Mouse (Mus musculus) cerebral cortex, adult 2 months (tissue): ENCODE measurements around the gene Rcan2.

Source experiments
- WGBS: fragments of 180-500 bp; shearing (Covaris S2); methylation state at CpG from one replicate; pipeline ENCODE4 v1.1.7; 2018; 5-methylcytosine and 5-hydroxymethylcytosine counted together

Rcan2 gene

DNA sequence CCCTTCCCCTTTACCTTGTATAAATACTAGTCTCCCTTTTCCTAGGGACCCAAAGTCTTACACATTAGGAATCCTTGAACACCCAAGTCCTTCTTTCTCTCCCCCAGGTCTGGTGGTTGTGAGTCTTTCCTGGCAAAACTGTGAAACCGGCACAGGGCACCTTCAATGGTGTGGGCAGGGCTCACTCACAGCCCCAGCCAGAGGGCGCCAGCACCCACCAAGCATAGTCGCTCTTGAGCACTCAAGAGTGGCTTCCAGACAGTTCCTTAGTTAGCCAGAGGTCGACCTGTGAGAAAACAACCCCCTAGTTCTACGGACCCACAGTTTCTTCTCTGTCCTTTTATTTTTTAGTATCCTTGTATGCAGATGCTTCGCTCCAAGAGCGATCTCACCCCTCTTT, at the start of gene Rcan2:
Gene Rcan2 (plus strand): TSS at position 275 of the 400 bp plus-strand sequence.
- 0% methylated on average over 7 of the region's 7 CpGs for WGBS

DNA sequence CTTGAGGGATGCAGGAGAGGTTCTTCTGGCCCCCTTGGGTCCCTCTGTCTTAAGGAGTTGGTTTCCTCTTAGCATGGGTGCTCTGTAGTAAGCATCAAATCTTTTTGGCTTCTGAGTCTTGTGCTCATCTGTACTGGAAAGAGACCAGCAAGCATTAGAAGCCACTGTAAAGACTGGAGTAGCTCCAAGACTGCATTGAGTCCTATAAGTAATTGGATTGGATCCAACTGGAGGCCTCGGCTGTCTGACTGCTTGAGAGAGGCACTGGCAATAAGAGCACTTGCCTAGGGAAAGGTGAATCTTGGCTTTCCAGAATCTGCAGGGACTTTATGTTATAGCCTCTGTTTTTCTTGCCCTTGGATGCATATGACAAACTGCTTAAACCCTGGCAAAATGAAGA, 48.3 kb upstream of the Rcan2 start:
- 36% methylated on average over 1 of the region's 1 CpGs for WGBS

DNA sequence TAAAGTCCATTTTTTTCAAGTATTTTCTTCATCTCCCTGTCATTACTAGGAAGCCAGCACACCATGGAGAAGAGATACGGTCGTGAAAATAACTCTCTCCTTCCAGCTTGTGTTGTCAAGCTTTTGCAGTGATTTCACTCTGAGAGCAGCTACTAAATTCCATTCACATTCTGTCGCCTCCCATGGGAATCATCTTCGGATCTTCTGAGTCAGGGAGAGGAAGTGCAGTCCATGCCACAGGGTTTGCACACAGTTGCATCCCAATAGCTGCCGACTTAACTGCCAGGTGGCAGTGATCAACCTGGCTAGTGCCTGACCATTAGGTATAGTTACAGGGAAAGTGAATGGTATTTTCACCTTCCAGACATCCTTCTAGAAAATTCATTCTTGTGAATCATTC, 46.5 kb upstream of the Rcan2 start:
- 47% methylated on average over 5 of the region's 5 CpGs for WGBS

DNA sequence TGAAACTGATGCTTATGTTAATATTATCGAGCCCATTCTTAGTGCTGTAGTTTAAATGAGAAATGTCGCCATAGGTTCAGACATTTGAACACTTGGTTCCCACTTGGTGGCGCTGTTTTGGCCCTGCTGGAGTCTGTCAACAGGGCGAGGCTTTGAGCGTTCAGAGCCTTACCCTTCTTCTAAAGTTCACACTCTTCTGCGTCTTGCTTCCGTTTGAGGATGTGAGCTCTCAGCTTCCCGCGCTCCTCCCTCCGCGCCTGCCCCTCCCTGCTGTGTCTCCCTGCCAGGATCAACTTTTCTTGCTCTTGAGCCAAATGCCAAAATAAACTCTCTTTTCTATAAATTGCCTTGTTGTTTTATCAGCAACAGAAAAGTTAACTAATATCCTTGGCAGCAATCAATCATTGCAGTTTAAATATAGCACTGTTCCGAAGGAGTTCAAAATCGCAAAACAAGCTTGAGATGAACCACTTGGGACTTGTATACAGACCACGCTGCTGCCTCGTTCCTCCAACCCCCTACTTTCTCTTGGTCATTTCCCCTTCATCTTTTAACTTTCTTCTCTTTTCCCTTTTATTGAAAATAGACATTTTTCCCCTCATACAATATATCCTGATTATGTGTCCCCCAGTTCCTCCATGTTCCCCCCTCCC, 42.4 kb upstream of the Rcan2 start:
- 46% methylated on average over 15 of the region's 15 CpGs for WGBS

DNA sequence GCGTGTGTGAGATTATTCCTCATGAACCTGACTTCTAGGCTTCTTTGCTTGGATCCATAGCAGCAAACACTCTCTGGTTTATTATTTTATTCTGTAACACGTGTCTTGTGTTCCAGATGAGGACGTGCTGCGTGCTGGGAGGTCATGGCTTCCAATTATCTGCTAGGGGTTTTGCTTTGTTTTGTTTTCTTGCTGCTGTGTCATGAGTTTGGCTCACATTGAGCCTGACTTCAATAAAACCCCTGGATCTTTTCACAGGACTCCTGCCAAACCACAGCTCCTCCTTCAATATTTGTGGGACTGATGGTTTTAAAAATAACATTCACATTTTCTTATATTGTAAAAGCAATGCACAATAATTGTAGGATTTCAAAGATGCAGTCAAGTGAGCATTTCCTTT, 16.6 kb upstream of the Rcan2 start:
- 71% methylated on average over 4 of the region's 4 CpGs for WGBS

DNA sequence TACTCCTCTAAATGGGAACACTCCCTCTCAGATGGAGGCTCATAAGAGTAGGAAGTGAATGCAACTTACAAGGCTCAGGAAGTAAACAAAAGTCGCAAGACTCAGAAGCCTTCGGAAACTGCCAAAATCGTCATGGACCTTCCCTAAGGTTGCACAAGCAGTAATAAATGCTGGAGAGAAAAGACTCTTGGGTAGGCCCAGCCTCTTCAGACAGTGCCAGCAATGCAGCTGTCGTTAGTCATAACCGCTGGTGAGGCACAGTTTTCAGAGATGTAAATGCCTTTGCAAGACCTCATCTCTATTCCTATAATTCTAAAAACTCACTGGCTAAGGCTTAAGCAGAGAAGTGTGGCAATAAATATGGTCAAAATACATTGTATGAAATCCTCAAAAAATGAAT, 12.9 kb upstream of the Rcan2 start:
- 87% methylated on average over 5 of the region's 5 CpGs for WGBS

DNA sequence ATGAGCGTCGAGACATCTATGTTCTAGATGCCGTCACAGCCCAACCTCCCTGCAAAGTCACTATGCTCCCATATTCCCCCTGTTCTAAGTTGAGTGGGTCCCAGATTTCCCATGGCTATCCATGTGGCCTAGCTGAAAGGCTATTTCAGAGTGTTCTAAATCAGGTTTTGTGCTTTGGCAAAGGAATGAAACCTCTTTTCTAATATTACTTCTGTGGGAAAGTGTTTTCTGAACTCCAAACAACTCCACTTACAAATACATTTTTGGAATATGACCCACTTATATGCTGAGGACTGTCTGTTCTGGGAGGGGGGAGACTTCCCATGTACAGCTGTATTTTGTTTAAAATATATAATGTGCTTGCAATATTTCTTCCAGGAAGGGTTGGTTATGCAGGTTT, 9.4 kb upstream of the Rcan2 start:
- 62% methylated on average over 3 of the region's 3 CpGs for WGBS

DNA sequence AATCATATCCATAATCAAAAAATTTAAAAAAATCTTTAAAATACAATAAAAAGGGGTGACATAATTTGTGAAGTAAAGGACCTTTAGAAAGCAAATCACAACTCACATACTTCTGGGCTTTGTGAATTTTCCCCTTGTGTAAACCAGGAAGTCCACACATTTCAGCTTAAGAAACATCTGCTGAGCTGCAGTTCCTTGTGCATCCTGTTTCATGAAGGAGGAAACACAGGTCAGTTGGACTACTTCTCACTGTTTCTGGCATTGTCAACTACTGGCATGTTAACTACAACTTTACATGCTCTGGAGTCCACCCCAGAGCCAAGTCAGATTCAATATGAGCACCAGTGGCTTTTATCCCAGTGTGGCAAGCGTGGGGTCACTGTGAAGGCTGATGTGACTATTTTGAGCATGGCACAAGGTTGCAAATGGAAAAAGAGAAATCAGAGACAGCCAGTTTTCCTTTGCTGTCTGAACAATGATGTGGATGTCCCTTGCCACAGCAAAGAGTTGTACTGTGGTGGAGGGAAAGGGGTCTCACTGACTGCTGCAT, 6.3 kb upstream of the Rcan2 start:
- WGBS = 52% methylated on average over 1 of the region's 1 CpGs

DNA sequence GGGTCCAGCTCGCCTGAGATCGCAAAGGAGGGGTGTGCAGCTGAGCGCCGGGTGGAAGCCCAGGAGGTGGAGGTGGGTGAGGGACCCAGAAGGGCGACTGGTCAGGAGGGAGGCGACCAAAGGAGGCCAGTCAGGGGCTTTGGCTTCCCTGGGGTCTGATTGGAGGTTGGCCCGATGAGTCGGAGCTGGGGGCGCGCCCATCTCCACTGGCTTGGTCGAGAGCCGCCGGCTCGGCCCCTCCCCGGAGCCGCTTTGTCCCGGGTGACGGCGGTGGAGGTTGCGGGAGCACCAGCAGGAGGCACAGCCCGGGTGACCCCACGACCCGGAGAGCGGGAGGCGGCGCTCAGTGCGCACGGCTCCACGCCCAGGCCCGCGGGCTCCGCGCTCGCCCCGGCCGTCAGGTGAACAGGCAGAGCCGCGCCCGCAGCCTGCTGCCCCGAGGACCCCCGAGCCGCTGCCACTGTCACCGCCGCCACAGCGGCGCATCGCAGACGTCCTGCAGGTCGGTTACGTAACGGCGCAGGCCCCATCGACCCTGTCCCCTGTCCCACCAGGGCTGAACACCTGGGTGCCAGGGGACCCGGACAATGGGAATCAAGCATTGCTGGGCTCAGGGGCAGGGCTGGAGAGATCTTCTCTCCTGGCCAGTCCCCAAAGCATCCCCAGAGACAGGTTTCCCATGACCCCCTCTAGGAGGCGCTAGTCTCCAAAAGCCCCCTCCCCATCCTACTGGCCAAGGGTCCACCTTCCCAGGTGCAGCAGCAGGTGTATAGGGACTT, 633 bp downstream of the Rcan2 start:
- WGBS = under 1% methylated on average over 51 of the region's 55 CpGs

DNA sequence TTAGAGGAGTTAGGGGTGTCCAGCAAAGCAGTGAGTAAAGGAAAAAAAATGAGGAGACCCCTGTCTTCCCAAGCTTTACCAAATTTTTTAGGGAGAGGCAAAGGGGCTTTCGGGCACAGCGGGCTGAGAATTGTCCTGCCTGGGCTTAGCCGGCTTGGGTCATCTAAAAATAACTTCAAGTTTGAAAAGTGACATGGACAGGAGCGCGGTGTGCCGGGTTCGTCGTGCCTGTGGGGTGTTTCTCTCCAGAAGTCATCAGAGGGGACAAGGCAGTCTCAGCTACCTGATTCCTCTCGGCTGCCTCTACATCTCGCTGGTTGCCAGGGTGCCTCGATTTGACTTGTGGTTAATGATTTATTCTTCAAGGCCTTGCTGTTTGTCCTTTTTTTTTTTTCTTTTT, 1.3 kb downstream of the Rcan2 start:
- 54% methylated on average over 11 of the region's 11 CpGs for WGBS

DNA sequence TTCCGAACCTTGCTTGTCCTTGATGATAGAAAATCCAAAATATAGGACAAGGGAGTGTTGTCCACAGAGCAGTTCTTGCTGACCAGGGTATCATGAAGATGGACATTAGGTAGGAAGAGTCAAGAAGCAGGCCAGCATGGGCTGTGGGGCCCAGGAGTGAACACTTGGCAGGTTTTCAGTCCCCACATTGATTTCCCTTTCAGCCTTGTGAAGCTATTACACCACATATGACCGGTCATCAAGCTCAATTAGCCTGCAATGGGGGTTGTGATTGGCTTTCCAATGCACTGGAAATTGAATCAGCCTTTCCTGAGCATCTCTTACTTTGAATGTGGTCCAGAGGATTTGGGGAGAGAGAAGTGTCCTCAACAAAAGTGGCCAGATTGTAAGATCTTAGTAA, 2.0 kb downstream of the Rcan2 start:
- 84% methylated on average over 2 of the region's 2 CpGs for WGBS

DNA sequence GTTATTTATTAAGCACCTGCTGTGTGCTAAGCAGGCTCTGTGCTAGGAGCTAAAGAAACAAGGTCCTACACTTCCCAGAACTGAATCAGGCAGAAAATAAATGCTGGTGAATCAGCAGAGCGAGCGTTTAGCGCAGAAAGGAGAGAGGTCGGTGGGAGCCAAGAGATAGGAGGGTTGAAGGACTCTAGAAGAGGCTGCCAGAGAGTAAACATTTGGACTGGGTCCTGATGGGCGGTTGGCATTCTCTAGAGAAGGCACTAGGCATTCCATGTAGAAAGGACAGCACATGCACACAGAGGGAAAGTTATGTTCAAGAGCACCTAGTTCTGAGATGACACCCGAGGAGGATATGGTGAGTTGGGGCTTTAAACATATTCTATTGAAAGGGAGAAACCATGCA, 2.6 kb downstream of the Rcan2 start:
- WGBS = 67% methylated on average over 6 of the region's 6 CpGs

DNA sequence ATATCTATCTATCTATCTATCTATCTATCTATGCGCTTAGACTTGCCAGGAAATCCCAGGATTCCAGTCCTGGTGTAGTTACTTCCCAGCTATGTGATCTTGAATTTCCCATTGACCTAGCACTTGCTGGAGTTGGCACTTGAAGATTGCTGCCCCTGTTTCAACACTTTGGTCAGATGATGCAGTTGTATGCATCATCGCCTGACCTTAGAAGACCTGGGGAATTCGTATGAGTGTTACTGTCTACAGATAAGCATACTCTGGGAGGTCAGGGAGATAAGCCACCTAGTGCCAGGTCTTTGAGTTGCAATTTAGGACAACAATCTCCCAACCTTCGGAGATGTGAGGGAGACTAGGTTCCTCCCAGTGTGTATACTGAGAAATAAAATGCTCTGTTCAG, 5.7 kb downstream of the Rcan2 start:
- 77% methylated on average over 4 of the region's 4 CpGs for WGBS

DNA sequence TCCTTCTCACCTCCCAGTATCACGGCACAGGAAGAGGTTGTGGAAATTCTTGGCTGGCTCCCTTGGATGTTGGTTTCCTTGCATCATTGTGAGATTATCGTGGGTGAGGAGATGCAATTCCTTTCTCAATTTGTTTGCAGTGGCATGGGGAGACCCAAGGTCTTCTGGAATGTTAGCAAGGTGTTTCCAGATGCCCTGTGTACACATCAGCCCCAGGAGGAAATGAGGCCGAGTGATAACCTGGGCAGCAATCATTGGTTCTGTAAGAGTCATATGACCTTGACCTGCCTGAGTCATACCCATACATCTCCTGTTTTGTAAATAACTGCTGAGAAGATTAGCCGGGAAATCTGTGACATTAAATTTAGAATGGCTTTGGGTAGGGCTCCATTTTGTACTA, 10.3 kb downstream of the Rcan2 start:
- 77% methylated on average over 4 of the region's 4 CpGs for WGBS

DNA sequence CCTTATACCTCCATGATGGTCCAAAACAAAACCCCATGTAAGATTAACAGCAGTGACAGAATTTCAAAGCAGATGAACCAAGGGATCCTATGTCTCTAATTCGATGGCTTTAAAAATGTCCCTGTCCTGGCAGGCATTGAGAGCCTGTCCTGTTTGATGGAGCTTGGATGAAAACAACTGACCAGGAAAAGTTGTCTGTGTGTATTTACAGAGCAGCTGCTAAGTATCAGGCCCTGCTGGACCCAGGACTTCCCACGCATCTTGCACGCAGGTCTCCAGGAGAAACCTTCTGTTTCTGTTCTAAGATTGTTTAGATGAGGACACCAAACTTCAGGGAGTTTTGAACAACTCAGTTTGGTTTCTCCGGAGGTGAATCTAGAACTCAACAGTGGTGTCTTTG, 14.2 kb downstream of the Rcan2 start:
- WGBS = 80% methylated on average over 4 of the region's 4 CpGs

DNA sequence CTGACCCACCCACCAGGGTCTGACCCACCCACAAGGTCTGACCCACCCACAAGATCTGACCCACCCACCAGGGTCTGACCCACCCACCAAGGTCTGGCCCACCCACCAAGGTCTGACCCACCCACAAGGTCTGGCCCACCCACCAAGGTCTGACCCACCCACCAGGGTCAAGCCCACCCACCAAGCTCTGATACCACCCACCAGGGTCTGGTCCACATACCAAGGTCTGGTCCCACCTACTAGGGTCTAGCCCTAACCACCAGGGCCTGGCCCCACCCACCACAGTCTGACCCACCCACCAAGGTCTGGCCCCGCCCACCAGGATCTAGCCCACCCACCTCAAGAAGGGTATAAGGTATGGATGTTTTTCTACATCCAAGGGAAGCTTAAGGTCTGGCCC, 15.3 kb downstream of the Rcan2 start:
- 89% methylated on average over 1 of the region's 1 CpGs for WGBS

DNA sequence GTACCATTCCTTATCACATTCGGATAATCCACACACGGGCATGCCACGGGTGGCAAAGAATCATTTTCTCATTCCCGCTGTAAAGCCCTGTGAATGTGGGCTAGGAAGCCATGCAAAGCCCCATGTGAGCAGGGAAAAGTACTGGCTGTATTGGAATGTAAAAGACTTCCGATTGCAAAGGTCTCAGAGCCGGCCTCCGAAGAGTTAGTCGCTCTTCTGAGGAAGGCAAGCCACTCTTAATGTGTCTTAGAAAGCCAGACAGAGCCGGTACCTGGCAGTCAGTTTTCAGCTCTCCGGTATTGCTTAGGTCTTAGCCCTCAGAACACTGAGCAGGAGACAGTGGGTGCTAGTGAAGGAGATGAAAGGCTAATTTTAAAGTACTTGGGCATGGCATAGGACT, 16.0 kb downstream of the Rcan2 start:
- 82% methylated on average over 10 of the region's 10 CpGs for WGBS

DNA sequence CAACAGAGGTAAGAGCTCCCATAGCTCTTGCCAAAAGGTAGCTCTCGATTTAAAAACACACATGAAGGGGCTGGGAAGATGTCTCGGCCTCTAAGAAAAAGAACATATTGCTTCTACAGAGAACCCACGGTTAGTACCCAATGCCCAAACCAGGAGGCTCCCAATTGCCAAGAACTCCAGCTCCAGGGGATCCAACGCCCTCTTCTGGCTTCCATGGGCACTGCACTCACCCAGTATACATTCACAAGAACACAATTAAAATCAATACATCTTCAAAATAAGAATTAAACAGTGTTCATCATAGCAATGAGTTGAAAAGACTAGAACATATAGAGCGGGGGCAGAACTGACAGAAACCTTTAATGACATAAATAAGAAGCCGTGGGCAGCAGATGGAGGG, 17.2 kb downstream of the Rcan2 start:
- WGBS = 82% methylated on average over 6 of the region's 6 CpGs

DNA sequence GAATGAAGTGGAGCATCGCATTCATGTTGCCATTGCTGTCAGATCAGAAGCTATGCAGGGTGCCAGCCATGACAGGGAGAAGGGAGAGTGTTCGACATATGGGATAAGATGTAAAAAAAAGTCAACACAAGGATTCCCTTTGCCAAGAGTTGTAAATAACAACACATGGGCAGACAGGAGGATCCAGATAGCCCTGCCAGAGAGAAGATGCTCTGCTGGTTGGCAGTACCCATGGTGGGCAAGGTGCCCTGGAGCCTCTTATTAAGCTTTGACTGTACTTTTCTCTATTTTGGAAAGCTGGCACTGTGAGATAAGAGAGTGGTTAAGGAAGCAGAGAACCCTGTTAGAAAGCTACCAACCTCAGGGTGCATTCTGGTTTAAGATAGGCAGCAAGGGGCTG, 19.8 kb downstream of the Rcan2 start:
- 53% methylated on average over 2 of the region's 2 CpGs for WGBS

DNA sequence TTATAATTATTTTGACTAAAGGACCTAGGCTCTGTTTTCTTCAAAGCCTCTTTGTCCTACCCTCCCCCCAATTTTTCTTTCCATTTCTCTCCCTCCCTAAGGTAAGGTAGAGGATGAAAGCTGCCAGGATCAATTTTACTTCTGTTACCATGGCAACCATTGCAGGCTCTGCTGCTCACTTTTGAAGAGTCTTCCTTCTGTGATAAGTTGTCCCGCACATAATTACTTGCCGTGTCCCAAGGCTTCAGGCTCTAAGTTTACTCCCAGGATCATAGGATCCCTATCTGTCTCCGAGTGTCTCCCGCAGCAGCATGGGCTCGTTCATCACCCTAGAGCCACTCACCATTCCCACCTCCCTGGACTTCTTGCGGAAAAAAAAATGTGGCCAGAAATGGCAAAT, 21.1 kb downstream of the Rcan2 start:
- WGBS = 55% methylated on average over 6 of the region's 6 CpGs

DNA sequence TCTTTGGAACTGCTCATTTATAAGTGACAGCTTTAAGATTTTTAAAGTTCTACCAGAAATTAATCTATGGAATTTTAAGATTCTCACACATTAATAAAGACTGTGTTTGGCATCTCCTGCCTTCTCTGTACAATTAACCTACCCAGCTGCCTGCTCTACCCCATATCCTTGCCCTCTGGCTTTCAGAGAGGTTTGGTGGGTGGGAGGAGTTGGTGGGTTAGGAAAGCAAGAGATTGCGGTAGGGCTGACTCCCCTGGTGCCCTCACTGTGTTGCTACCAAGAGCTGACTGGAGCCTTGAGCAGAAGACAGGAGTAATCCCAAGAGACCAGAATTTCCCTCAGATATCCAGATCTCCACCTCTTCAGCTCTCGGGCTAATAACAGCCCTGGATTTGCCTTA, 21.5 kb downstream of the Rcan2 start:
- WGBS = 85% methylated on average over 2 of the region's 2 CpGs

DNA sequence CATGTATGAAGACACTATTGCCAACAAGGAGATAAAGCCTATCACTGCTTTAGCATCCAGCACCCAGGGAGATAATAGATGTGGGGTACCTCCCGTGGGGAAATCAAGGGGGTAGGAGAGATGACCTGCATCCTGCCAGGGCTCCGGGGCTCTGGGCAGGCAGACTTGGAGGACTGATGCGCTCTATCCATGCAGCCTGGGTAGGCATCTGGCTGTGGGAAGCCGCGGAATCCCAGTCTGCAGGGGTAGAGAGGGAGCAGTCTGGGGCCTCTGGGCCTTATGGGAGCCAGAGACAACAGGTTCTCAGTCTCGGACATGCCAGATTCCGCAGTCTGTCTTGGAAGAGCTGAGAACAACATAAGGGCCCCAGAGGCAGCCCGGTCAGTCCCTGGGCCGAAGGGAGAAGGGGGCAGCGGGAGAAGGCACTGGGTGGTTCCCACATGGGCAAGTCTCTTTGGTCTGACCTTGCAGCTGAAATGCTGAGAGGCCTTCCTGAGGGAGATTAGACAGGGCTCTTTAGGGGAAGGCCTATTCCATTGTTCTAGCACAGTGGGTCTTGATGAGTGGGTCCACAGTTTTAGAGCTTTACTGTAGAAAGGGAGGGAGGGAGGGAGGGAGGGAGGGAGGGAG, 23.7 kb downstream of the Rcan2 start:
- WGBS = 87% methylated on average over 10 of the region's 10 CpGs

DNA sequence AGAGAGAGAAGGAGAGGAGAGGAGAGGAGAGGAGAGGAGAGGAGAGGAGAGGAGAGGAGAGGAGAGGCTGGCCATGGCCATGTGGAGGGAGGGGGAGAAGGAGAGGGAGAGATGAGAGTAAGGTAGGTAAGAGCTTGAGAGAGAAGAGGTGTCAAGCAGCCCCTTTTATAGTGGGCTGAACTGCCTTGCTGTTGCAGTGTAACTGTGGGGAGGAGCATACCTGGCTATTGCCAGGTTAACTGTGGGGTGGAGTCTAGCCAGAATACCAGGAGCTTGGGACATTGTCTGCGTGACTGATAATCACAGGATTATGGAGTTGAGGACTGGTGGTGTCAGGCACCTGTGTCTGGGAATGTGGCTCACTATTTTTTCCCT, 24.2 kb downstream of the Rcan2 start:
- 76% methylated on average over 1 of the region's 1 CpGs for WGBS
